Mouse (Mus musculus) WW6 (cell line): ENCODE data around the gene Nisch.
A peak's percentile ranks its signal among the peaks of the same experiment; 100 is the strongest.

Source experiments
- DNase-seq: peaks from one replicate; pipeline ENCODE4 v3.0.0-alpha.2; 2013; ENCODE audit warnings: low read depth, low spot score

Gene Nisch

GRCm38 (mm10) chr14:31216846-31217245 lies at the start of gene Nisch:
Nisch (minus strand) TSS chr14:31216946.
- no peak for DNase-seq

DNA sequence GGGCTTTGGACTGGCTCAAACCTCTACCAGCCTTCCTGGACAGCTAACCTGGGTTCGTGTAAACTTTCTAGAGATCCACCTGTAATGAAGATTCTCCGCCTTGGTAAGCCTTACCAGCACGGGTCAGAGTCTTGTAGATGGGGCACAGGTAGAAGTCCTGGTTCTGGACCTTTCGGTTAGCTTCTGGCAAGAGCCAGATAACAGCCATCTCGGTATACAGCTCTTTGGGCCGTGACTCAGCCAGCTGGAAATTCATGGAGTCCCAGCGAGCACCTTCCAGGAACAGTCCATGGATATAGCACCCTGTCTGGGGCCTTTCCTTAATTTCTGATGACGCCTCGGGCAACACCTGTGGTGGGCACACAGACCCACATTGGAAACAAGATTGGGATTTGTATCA lies 44.2 kb upstream of the Nisch start:
- DNase-seq: no peak

- DNase-seq: no peak
Measured at GRCm38 (mm10) chr14:31260374-31260773, 43.6 kb upstream of the Nisch start.

DNA sequence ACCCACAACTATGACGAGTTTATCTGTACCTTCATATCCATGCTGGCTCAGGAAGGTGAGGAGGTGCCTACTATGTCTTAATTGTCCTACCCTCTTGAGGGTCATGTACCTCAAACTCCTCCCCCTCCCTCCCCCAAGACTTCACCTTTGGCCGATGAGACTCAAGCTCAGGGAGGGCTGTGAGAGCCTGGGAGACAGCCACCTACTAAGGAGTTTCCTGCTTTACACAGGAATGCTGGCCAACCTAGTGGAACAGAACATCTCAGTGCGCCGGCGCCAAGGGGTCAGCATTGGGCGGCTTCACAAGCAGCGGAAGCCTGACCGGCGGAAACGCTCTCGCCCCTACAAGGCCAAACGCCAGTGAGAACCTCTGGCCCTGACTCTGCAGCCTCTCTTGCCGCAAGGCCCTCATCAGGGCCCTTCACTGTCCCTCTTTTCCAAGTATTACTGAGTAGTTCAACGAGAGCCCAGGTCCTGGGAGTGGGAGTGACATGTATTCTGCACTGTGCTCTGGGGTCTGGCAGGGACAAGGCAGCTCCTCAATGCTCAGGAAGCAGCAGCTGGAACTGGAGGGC lies 41.8 kb upstream of the Nisch start:
- no peak for DNase-seq

- no peak for DNase-seq
Measured at GRCm38 (mm10) chr14:31252091-31252490, 35.3 kb upstream of the Nisch start.

DNA sequence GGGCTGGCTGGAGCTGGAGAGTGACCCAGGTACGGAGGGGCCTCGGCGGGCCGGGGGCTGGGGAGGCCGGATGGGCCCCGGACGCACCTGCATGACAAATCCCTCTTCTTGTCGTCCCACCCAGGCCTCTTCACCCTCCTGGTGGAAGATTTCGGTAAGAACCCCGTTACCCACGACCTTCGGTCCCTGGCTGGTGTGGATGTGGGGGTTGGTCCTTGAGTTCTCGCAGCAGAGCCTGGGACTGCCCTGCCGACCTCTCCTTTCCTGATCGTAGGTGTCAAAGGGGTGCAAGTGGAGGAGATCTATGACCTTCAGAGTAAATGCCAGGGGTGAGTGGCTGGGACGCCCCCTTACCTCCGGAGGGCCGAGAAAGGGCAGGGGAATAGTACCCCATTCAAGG lies 34.9 kb upstream of the Nisch start:
- no peak for DNase-seq

- peak; percentile 84 for DNase-seq
Measured at GRCm38 (mm10) chr14:31251084-31251604, 34.4 kb upstream of the Nisch start, which contains the start of the genes Phf7 and Bap1. Phf7 (minus strand) TSS chr14:31251317. Bap1 (plus strand) TSS chr14:31251450.

DNA sequence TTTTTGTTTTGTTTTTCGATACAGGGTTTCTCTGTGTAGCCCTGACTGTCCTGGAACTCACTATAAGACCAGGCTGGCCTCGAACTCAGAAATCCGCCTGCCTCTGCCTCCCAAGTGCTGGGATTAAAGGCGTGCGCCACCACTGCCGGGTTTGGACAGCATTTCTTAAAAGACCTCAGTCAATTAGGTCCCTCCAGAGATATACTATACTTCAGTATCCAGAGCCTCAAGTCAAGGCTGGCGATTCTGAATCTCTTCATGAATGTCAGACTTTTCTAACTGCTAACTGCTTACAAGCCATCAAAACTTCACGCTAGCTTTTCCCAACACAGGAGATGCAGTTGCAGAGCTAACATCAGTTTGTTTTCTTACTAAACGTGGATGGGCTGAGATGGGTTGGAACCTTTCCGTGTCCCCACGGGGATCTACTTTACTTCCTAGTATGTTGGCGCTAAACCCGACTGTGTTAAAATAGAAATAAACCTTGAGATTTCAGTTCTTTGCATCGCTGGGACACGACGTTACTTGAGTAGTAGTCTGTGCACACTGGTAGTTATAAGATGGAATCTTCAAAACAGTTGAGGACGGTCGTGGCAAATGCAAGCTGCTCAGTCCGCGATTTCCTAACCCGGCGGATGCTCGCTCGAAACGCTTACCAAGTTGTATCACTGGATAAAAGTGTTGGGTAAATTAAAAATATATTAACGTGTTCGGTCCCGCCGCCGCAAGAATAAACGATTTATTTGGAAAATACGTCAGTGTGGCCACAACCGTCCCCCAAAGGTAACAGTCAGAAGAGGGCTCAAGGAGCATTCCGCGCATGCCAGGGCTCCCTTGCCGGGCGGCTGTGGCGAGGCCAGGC lies 33.7 kb upstream of the Nisch start:
- no peak for DNase-seq

GRCm38 (mm10) chr14:31248396-31248795 lies 31.6 kb upstream of the Nisch start:
- no peak for DNase-seq

DNA sequence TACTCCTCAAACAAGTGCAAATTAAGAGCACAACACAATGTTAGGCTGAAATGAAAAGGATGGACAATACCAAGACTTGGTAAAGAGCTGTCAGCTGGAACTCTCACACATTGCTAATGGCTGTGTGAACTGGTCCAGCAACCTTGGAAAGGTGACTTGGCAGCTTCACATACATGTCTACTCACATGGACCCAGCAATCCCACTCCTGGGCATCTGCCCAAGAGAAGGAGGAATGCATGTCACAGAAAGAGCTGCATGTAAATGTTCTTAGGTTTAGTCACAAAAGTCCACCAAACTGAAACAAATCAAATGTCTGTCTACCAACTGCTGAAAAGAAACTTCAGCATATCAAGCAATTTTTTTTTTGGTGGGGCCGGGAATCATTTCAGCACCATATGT lies 29.2 kb upstream of the Nisch start:
- DNase-seq: no peak

DNA sequence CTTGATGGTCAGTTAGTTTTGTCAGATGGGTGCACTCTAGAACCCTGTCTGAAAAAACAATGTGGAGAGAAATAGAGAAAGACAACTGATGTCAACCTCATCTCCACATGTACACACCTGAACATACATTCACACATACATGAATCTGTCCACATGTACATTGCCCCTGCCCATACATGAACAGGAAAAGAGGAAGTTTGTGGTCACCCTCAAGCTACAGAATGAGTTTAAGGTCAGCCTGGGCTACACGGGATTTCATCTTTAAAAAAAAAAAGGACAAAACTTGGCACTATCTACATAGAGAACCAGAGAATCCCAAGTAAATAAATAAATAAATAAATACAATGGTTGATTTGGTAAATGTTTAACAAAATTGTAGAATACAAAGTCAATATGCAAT lies 28.0 kb upstream of the Nisch start:
- DNase-seq: no peak

DNA sequence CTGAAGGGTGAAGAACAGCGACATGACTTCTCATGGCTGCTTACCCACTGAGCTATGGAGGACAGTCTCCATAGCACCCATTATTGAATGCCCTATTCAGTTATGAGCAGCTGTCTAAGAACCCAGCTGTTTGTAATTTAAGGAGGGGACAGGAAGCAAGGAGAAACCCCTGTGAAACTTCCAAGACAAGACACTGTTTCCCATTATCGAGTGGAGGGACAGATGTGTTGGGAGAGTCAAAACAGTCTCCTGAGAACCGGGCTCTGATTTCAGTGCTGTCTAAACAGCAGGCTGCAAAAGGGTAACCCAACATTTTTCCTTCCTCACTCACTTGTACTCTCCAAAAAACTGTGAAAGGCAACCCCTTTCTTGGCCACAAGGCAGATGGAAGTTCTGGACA lies 23.8 kb upstream of the Nisch start:
- DNase-seq: no peak

DNA sequence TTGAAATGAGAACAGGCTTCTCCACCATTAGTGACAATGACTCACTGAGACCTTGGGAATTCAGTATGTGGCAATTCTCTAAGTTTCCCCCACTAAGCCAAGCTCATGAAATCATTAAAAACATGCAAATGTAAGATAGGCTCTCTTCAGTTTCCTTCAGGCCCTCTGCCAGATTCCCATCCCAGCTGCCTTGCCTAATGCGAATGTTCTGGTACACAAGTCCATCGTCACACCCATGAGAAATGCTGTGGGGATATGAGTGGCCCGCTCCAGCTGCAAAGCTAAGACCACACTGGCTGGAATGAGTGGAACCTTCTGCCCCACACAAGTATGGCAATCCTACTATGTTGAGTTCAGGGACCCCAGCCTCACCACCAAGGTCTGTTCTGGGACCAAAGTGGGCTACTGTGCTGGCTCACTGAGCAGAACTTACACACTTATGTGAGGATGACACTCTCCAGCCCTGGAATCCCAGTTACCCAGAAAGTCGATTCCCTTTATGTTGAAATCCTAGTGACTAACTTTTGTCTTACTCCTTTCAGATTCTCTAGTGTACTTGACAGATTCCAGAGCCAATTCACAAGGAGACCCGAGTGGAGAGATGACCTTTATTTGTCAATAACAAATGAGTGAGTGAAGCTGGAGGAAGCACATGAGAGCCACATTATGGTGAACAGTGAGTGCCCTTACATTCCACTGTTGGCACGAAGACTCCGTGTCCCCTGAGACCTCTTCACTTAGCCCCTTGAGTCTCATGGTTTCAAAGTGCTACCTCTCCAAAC lies 20.5 kb upstream of the Nisch start:
- DNase-seq: no peak

DNA sequence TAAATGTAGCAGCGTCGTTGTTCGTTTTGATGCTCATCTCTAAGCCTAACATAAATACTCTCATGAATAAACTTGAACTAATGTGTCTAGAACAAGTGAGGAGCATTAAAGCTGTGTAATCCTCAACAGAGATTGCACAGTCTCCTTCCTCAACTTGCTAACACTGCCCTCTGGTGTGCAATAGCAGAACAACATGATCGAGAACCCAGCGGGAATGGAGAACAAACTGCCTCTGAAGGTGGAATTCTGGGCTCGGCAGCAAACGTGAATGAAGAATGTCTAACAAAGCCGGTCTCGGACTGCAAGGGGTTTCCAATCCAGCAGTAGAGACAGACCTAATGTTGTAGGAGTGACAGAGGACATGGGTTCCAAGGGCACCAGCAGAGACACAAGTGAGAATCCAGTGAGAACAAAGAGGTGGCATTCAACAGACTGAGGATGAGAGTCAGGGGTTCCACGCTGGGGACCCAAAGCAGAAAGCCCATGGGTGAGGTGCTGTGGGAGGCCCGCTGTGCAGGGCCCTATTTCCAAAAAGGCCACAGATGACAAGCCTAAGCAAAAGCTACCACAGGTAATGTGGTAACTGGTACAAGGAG lies 17.3 kb upstream of the Nisch start:
- DNase-seq: peak; percentile 49

DNA sequence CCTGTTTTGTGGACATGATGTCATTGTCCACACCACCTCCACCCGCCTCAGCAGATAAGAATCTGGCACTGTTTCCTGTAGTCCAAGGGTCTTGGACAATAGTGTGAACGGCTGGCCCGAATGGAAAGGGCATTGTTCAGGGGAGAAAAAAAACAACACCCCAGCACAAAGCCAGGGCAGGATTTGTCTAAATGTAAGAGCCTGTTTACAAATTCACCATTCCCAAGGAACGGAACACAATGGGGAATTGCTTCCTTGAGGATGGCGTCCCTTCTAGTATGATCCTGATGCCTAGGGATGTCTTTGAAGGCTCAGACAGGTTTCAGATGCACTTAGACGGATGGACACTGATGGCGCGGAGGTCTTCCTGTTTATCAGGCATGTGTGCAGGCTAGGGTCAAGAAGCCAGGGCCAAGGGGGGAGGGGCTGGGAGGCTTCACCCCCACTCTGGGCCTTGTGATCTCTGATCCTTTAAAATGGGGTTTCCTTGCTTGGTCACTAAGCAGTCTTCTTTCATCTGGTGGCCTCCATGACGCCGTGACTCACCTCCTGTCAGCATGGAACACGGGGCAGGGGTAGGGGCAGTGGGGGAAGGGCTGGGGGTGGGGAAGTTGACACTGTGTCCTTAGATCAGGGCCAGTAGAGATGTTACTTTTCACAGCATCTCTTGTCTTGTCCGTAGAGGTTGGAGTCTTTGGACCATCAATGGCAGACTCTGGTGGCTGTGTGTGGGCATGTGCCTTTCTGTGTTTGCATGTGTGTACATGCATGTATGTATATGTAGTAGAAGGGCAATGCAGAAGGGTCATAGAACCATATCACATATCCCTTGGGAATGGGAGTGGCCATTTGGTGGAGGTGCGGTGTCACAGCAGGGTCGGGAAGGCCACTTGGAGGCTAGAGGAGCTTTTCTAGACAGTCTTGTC lies 16.6 kb upstream of the Nisch start:
- DNase-seq: no peak

- no peak for DNase-seq
Measured at GRCm38 (mm10) chr14:31232404-31233069, 15.8 kb upstream of the Nisch start.

GRCm38 (mm10) chr14:31230442-31230841 lies 13.7 kb upstream of the Nisch start:
- no peak for DNase-seq

DNA sequence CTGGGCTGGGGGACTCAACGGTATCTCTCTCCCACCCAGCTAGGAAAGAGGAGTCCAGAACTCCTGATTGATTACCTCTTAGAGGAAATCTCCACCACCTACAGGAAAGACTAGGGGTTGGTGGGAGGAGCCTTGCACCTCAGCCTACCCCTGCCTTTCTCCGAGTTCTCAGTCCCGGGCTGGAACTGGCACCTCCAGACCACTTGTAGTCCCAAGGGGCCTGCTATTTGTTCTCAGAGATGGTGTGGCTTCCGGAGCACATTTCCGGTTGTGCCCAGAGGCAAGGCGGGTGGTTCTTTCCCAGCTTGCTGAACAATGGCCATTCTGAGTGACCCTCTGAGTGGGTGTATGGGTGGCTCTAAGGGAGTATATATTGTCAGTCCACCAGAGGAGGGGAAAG lies 11.5 kb upstream of the Nisch start:
- DNase-seq: no peak

DNA sequence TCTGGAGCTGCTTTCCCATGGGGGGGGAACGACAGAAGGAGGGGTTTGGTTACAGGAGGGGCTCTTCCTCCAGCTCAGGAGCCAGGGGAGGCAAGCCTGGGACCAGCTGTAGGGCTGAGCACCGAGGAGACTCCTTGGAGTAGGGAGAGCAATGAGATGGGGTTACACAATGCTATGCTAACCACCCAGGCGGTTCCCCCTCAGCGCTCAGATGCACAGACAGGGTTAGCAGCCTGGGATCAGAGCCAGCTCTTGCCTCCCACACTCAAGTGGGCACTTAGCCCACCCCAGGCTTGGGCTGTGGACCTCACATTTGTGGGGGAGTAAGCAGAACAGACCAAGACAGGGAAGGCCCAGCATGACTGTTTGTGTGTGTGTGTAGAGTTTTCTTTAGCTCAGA lies 10.2 kb upstream of the Nisch start:
- DNase-seq: no peak

DNA sequence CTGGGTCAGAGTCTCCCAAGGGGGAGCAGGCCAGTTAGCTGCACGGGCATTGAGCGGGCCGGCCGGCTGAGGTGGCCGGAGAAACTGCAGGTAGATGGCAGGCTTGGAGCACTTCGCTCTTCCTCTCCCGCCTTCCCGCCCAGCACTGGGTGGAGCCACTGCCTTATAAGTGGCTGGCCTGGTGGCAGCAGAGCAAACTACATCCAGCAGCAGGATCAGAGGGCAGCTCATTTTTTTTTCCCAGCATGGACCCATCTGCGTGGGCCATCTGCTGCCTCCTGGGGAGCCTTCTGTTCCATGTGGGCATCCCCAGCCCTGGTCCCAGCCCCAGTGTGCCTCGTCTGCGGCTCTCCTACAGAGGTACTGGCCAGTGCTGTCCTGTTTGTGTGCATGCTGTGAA lies 920 bp upstream of the Nisch start, which contains the start of gene Sema3g:
Gene Sema3g (plus strand): TSS at position 195 of the 400 bp plus-strand sequence.
- DNase-seq: no peak
